Mouse (Mus musculus): ENCODE results near the gene Usp37. TPM values are rescaled to one million over a fixed set of nuclear protein-coding genes. Genes with fewer than 3 reads are reported as not detected.

Usp37 gene
- total RNA-seq, 4 experiments from 2014 or later = 14.1 to 23.0 (median 17.8) TPM

Small RNA genes within 50 kb of the gene (microRNA-seq; reads per million reads assigned to microRNA genes)
- 0 reads per million in 2 experiments for gene Gm25035
- 22,644 to 24,682 reads per million in 2 experiments for gene Mir26b

Other genes starting within 250 kb of the Usp37 start
- 100 to 1,000 TPM; 123 to 136 (median 131) TPM for gene Tmbim1, start 238.7 kb downstream of the Usp37 start, total RNA-seq (2022)
- gene Catip, start 182.2 kb downstream of the Usp37 start, total RNA-seq (2022) = 1 to 10 TPM in 2 of 4 experiments, under 1 TPM in 2; 0.21 to 1.4 (median 0.81) TPM
- gene Slc11a1, start 169.1 kb downstream of the Usp37 start, total RNA-seq (2022) = 10 to 100 TPM; 12.9 to 29.1 (median 19.7) TPM
- 100 to 1,000 TPM; 141 to 175 (median 160) TPM for gene Ctdsp1, start 152.8 kb downstream of the Usp37 start, total RNA-seq (2022)
- 1 to 10 TPM in 3 of 4 experiments, under 1 TPM in 1; 0.96 to 4.1 (median 2.6) TPM for gene Vil1, start 134.9 kb downstream of the Usp37 start, total RNA-seq (2022)
- 10 to 100 TPM; 27.1 to 29.4 (median 28.1) TPM for gene Cnot9, start 38.2 kb downstream of the Usp37 start, total RNA-seq (2022)
- 1 to 10 TPM; 1.1 to 2.1 (median 1.5) TPM for gene Plcd4, start 1.4 kb downstream of the Usp37 start, total RNA-seq (2022)
- gene Zfp142, start 44.0 kb upstream of the Usp37 start, total RNA-seq (2022) = 10 to 100 TPM; 14.3 to 20.2 (median 18.3) TPM
- 10 to 100 TPM; 27.1 to 33.2 (median 29.0) TPM for gene Bcs1l, start 44.0 kb upstream of the Usp37 start, total RNA-seq (2022)
- 10 to 100 TPM; 50.2 to 79.7 (median 66.6) TPM for gene Rnf25, start 57.1 kb upstream of the Usp37 start, total RNA-seq (2022)
- gene Stk36, start 57.2 kb upstream of the Usp37 start, total RNA-seq (2022) = 10 to 100 TPM in 1 of 4 experiments, 1 to 10 TPM in 3; 3.5 to 11.8 (median 4.8) TPM
- 10 to 100 TPM; 18.4 to 30.1 (median 21.1) TPM for gene Ttll4, start 117.5 kb upstream of the Usp37 start, total RNA-seq (2022)
- gene Cyp27a1, start 169.3 kb upstream of the Usp37 start, total RNA-seq (2022) = 10 to 100 TPM; 12.2 to 28.3 (median 14.8) TPM
- gene Prkag3, start 204.9 kb upstream of the Usp37 start, total RNA-seq (2022) = 1 to 10 TPM in 1 of 4 experiments, under 1 TPM in 1, not detected in 2; 0.55 to 1.3 TPM
- 1 to 10 TPM; 3.9 to 6.6 (median 5.7) TPM for gene Wnt6, start 227.6 kb upstream of the Usp37 start, total RNA-seq (2022)
- gene Wnt10a, start 247.2 kb upstream of the Usp37 start, total RNA-seq (2022) = 1 to 10 TPM in 1 of 4 experiments, under 1 TPM in 3; 0.58 to 1.0 (median 0.84) TPM